Mouse (Mus musculus): Measurements from ENCODE around the gene Bcdin3d. TPM values are rescaled to one million over a fixed set of nuclear protein-coding genes. Genes with fewer than 3 reads are reported as not detected.

The Bcdin3d gene
- polyA plus RNA-seq, 2 experiments from 2014 or later, result 27.9 to 41.0 TPM

DNA sequence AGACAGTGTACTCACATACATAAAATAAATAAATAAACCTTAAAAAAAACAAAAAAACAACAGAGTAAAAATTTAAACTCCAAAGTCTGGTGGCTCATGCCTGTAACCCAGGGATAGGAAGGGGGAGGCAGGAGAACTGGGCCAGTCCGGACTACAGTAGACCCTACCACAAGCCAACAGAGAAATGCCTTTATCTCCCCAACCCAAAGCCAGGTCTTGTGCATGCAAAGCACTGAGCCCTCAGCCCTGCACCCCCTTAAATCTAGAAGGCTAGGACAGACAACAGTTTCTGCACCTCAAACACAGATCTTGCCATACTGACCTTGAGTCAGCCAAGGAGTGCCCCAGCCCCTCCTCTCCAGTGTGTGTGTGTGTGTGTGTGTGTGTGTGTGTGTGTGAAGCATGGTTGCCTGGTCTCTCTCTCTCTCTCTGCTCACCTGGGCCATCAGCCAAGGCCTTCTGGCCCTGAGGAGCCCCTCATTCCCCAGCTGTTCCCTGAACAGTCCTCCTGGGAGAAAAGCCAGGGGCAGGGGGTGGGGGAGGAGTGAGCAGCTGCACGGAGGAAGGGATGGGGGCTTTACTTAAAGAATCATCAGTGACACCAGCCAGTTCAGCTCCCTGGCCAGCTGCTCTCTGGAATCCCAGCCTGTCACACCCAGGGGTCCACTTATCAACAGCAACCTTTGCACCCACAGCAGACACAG, 34.3 kb downstream of the Bcdin3d start:
- ATAC-seq, result no peak

DNA sequence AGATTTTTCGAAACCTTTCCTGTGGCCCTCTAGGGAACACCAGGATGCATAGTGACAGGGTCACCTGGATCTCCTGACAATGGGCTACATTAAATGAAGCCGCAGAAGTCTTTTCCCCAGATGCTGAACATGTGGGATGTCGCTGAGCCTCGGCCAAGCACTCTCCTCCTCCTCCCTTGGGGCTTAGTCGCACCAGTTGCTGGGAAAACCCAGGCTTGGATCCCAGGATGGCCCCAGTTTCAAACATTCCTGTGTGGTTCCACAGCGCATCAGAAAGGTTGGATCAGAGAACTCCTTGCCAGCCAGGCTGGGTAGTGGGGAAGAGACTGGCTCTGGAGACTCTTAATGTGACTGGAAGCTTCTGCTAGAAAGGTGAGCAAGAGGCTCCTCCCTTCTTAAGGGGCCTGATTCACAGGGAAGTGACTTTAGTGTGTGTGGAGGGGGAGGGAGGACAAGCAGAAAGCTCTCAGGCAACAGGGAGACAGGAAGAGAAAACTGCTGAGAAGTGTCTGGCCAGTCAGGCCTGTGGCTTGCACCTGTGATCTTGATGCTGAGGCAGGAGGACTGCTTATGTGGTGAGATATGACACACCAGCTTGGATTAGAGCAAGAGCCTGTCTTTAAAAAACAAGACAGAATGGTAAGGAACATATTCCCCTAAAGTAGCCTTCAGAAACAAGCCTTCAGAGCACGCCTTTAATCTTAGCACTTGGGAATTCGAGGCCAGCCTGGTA, 35.4 kb downstream of the Bcdin3d start:
- no peak for ATAC-seq

DNA sequence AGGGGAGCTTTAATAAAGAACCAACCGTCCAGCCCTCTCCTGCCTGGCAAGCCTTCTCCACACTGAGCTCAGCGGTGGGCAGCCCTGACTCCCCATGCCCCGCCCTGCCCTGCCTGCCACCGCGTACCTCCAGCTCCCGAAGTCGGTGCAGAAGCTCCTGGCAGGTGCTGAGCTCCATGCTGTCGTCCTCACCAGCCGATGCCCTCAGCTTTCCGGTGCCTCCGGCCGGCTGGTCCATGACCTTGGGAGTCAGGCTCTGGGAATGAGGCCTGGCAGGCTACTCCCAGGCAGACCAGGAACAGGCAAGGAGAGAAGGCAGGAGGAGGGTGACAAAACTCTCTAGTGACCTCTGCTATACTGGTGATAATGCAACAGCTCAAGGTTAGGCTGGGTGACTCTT, 40.6 kb downstream of the Bcdin3d start:
- ATAC-seq, result no peak

DNA sequence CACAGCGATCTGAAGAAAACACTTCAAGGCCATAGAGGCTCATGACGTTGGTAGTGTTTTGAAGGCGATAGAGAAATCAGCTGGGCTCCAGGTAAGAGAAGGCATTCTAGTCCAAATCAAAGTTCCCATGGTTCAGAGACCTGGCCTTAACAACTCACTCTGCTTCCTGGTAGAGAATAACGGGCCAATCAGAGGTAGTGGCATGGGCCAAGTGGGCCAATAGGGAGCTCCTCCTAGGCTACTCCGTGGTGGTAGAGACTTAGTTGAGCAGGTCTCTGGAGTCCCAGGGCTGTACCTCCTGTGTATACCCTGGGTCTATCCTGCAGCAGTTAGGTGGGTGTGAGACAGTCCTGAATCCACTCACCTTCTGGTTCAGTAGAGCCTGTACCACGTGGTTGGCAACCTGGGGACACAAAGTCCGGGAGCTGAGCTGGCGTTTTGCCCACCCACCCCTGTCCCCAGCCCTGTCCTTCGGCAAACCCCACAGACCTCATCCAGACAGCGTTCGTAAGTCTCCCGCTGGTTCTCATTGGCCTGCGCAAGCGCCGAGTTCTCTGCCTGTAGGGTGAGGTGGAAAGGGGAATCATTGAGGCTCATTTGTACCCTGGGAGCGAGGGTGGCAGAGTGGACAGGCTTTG, 41.3 kb downstream of the Bcdin3d start:
- ATAC-seq, result no peak

DNA sequence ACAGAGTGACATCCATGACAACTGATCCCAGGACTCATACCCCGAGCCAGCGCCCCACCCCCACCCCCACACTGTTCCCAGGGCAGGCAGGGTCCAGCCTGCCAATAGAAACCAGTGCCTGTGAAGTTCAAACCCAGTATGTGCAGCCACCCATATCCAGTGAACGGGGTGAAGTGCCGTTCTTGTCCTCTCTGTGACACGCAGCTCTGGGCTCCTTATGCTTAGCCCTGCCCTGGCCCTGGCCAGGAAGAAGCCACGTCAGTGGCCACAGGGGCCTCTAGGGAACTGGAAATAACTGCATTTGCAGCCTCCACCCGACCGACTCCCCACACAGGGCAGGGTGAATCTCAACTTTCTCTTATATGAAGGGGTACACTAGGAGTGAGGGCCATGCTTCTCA, 42.6 kb downstream of the Bcdin3d start:
- ATAC-seq, result no peak

DNA sequence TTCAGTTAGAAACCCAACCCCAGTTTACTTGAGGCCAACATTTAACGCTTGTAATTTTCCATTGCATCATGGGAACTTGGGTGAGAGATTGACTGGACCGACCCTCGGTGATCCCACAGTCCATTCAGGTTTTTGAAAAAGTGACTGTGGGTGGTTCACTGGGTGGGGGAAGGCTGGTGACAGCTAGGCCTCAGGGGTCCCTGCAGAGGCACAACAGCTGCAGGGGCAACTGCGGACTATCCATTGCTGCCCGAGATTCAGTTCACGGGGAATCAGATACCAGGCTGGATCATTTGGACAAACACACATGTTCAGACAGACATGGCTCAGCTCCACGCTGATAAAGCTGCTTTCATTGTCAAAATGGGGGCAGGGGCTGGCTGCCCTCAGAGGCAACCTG, 43.0 kb downstream of the Bcdin3d start:
- no peak for ATAC-seq

DNA sequence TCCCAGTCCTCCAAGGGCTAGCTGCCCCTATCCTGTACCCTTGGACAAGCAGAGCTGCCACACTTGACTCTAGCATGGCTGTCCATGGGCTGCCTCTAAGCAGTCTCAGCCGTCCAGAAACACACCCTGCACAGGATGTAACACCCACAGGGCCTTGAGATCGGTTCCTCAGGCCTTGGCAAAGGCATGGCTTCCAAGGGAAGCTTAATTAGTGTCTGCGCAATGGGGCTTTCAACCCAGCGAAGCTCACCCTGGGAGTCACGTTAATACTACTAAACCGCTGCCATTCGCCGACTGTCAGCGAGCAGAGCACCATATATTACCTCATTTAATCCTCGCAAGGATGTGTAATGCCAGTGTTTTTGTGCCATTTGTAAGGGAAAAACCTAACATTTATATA, 43.5 kb downstream of the Bcdin3d start:
- no peak for ATAC-seq

DNA sequence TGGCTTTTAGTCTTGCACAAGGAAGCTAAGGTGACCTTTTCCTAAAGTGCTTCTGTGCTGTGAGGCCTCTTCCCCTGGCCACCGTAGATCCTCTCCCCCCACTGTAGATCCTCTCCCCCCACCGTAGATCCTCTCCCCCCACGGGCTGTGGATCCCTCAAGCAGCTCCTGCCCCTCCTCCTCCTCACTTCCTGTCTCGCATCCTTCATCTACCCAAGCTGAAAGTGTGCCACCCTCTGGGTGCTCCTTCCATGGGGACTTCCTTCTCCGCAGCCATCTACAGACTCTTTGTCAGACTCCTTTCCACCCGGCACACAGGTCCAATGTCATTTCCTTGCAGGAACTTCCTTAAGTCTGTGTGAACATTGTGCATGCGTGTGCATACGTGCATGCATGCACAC, 44.1 kb downstream of the Bcdin3d start:
- ATAC-seq, result peak; percentile 54

DNA sequence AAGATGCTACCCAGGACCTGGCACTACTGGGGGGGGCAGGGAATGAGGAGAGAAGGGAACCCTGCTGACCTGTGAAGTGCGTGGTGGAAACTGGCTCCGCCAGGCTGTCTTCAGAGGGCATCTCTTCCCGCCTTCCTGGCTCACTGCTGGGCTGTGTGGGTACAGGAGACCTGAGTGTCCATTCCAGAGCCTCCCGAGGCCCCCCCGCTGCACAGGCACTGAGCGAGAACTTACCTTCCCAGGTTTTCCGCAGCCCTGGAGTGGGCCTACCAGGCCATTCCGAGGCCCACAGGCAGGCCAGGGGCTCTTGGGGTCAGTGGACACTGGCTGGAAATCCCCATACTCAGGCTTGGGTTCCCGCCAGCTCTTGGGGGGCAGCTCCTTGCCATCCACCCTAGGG, 50.6 kb downstream of the Bcdin3d start:
- ATAC-seq, result no peak

DNA sequence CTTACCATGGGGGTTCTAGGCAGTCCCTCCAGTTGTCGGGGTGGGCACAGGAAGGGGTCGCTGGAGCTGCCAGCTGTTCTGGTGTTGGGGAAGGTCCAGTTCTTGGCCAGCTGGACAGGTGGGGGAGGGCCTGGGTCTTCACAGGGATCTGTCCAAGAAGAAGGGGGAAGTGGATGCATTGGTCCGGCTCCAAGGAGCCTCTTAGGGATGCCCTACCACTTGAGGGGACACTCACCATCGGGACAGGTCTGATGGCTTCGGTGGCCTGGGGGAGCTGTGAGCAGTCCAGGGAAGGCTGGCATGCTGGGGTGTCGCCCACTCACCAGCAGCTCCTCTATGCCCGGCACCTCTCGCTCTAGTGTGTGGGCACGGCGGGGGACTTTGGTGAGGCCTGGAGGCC, 51.4 kb downstream of the Bcdin3d start:
- ATAC-seq, result no peak

DNA sequence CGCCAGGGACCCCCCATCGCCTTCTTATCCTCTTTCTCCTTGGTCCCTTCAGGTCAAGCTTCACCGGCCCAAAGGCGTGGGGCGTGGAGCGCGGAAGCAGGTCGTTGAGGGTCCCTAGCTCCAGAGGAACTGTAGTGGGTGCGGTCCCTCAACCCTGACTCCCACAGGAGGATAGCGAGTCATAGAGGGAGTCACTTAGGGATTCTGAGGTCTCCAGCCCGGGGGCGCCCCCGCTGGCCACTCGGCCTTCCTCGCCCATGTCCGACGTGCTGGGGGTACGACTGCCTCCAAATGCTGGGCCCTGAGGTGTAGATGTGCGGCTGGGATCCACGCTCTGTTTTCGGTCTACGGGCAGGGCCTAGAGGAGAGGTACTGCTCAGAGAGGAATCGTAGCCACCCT, 52.0 kb downstream of the Bcdin3d start:
- ATAC-seq, result no peak

DNA sequence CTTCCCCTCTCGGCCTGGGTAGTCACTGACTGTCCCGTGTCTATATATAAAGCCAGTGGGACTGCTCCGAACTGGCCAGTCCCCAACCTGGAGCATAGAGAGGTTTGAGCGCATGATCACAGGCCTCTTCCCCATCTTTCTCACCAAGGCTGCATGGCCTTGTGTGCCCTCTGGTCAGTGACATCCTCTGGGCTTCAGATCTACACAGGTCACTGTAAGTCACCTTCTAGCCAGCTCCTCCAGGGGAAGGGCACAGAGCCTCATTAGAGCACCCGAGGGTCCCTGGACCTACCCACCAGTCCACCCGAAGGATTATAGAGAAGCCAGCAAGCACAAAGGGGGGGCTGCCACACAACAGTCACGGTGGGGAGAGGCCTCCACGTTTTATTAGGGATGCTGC, 52.9 kb downstream of the Bcdin3d start:
- no peak for ATAC-seq

DNA sequence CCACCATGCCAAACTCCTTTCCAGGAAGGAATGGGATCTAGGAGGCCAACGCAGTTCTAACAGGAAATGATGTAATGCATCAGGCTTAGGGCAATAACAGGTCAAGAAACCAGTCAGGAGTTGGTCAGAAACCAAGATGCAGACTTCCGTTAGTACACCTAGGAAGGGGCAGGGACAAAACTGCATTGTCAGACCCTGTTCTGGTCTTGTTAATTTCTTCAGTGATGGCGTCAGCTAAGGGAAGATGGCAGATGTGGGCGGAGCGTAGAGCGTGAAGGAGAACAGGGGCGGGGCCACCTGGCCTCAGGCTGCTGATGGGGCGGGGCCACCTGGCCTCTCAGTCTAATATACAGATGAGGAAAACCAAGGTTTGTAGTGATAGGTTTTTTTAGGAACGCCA, 53.4 kb downstream of the Bcdin3d start:
- no peak for ATAC-seq

DNA sequence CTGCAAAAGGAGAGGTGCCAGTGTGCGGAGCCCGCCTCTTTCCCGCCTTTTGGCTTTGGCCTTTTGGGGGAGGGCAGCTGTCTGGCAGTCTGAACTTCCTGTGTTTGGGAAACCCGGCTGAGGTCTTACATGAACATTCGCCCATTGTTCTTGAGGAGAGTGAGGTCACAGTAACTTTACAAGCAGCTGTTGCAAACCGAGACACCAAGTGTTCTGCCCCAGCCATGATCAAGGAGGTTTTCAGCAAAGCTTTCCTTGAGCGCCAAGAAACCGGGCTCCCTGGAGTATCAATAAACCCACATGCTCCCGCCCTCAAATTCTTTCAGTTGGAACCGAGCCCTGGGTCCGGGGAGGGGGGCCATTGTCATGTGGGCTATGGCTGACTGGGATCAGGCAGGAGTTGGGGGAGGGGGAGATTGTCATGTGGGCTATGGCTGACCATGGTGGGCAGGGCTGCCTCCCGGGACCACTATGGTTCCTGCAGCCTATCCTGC, 54.0 kb downstream of the Bcdin3d start:
- ATAC-seq, result no peak

DNA sequence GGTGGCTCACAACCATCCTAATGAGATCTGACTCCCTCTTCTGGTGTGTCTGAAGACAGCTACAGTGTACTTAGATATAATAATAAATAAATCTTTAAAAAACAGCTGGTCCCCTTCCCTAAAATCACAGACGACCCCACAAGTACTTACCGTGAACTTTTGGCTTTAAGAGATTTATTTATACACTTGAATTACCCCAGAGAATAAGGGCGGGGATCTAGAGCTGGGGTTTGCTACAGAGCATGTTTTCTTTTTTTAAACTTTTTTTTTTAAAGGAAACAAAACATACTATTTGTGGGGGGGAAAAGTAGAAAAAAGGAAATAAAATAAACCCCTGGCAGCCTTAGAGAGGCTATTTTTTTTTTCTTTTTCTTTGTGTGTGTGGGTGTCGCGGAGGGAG, 54.4 kb downstream of the Bcdin3d start:
- ATAC-seq, result no peak

Other genes starting within 250 kb of the Bcdin3d start
- 1 to 10 TPM in 1 of 2 experiments, under 1 TPM in 1; 0.22 to 1.3 TPM for gene Kcnh3, start 249.9 kb downstream of the Bcdin3d start, polyA plus RNA-seq (2017; shearing (Covaris generic))
- 10 to 100 TPM; 51.4 to 62.3 TPM for gene Mcrs1, start 222.8 kb downstream of the Bcdin3d start, polyA plus RNA-seq (2017; shearing (Covaris generic))
- gene Prpf40b, start 179.6 kb downstream of the Bcdin3d start, polyA plus RNA-seq (2017; shearing (Covaris generic)), result 10 to 100 TPM in 1 of 2 experiments, 1 to 10 TPM in 1; 9.7 to 17.7 TPM
- gene Fam186b, start 178.8 kb downstream of the Bcdin3d start, polyA plus RNA-seq (2017; shearing (Covaris generic)), result under 1 TPM; 0.16 to 0.18 TPM
- gene Fmnl3, start 104.2 kb downstream of the Bcdin3d start, polyA plus RNA-seq (2017; shearing (Covaris generic)), result 10 to 100 TPM in 1 of 2 experiments, 1 to 10 TPM in 1; 7.7 to 16.0 TPM
- 1,000 to 10,000 TPM; 1,029 to 1,509 TPM for gene Tmbim6, start 81.8 kb downstream of the Bcdin3d start, polyA plus RNA-seq (2017; shearing (Covaris generic))
- 1 to 10 TPM; 1.2 to 2.3 TPM for gene Nckap5l, start 17.0 kb downstream of the Bcdin3d start, polyA plus RNA-seq (2017; shearing (Covaris generic))
- under 1 TPM in 1 of 2 experiments, not detected in 1; 0.03 TPM for gene Faim2, start 53.4 kb upstream of the Bcdin3d start, polyA plus RNA-seq (2017; shearing (Covaris generic))
- not detected for gene Aqp2, start 104.3 kb upstream of the Bcdin3d start, polyA plus RNA-seq (2017; shearing (Covaris generic))
- not detected for gene Aqp5, start 116.1 kb upstream of the Bcdin3d start, polyA plus RNA-seq (2017; shearing (Covaris generic))
- gene Aqp6, start 126.7 kb upstream of the Bcdin3d start, polyA plus RNA-seq (2017; shearing (Covaris generic)), result not detected
- gene Racgap1, start 176.9 kb upstream of the Bcdin3d start, polyA plus RNA-seq (2017; shearing (Covaris generic)), result 10 to 100 TPM; 17.6 to 18.2 TPM
- gene Asic1, start 195.6 kb upstream of the Bcdin3d start, polyA plus RNA-seq (2017; shearing (Covaris generic)), result under 1 TPM in 1 of 2 experiments, not detected in 1; 0.52 TPM
- gene Smarcd1, start 227.4 kb upstream of the Bcdin3d start, polyA plus RNA-seq (2017; shearing (Covaris generic)), result 10 to 100 TPM; 10.0 to 14.8 TPM
- gene Gm17349, start 230.8 kb upstream of the Bcdin3d start, polyA plus RNA-seq (2017; shearing (Covaris generic)), result not detected
- under 1 TPM in 1 of 2 experiments, not detected in 1; 0.41 TPM for gene Gpd1, start 242.8 kb upstream of the Bcdin3d start, polyA plus RNA-seq (2017; shearing (Covaris generic))